Mouse (Mus musculus) adipose tissue, adult 10 weeks (tissue): ENCODE data around the gene Rmdn2. TPM values are rescaled to one million over a fixed set of nuclear protein-coding genes. Genes with fewer than 3 reads are reported as not detected.

Source experiments
- polyA plus RNA-seq: library from polyadenylated mRNA; stranded (reverse); fragments of 350-450 nt; fragmentation: Illumina TruSeq; extraction: RNeasy Lipid Tissue Mini Kit (QIAGEN cat#74804); gene quantifications from one replicate; pipeline ENCODE4 v1.2.3, GENCODE M21; 2014; ENCODE audit warnings: low read depth, low replicate concordance

Rmdn2 gene
- polyA plus RNA-seq, result 14.8 TPM

GRCm38 (mm10) chr17:79611545-79611944 lies at the start of gene Rmdn2:
Gene Rmdn2 (plus strand): TSS chr17:79611863.

GRCm38 (mm10) chr17:79714931-79715637 lies 103.4 kb downstream of the Rmdn2 start, which contains the start of gene Cyp1b1:
Gene Cyp1b1 (minus strand): TSS chr17:79715061.

Other genes starting within 250 kb of the Rmdn2 start
- 41.3 TPM for gene Cyp1b1, start 103.2 kb downstream of the Rmdn2 start, polyA plus RNA-seq